Mouse (Mus musculus): ENCODE results near the gene Hebp1. TPM values are rescaled to one million over a fixed set of nuclear protein-coding genes. Genes with fewer than 3 reads are reported as not detected.

The Hebp1 gene
- polyA plus RNA-seq, 1 experiment from 2014 or later: 7.5 TPM

DNA sequence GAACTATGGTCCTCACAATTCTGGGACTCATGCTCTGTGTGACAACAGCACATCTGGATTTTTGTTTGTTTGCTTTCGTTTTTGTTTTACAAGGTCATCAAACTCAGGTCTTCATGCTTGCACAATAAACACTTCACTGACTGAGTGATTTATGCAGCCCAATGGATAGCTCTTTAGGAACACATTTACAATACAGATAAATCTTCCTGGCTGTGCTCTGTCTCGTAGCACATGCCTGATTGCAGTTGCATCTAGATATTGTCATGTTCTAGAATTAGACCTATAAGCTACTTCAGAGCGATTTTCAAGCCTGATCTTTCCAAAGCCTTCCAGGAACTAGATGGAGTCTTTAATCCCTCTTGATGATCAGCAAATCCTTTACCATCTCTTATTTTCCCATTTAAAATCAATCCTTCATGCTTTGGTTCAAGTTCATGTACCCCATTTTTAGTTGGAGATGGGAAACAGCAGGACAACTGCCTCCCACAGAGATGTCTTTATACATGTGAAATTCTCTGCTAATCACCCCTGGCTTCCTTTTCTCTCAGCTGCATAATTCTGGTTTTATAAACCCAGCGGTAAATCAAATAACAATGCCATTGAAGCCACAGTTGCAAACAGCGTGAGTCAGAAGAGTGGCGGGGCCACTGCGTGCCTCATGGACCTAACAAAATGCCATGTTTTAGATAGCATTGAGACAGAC lies 85.3 kb downstream of the Hebp1 start:
- Histone ChIP-seq H3K4me3 (no peak overlapping the region), H3K9me3 (no peaks in the 10 kb centered on the region), H3K27ac (no peak overlapping the region), H3K9ac (no peak overlapping the region), H3K27me3 (no peaks in the 10 kb centered on the region), H3K36me3 (no peaks in the 10 kb centered on the region), H3K4me2 (no peak overlapping the region), H3K4me1 (no peaks in the 10 kb centered on the region)
- ATAC-seq (ENCODE audit: insufficient number of reproducible peaks, insufficient read depth, low FRiP score, low TSS enrichment, low read depth): no peak
- WGBS: 28% methylated on average over 7 of the region's 7 CpGs

DNA sequence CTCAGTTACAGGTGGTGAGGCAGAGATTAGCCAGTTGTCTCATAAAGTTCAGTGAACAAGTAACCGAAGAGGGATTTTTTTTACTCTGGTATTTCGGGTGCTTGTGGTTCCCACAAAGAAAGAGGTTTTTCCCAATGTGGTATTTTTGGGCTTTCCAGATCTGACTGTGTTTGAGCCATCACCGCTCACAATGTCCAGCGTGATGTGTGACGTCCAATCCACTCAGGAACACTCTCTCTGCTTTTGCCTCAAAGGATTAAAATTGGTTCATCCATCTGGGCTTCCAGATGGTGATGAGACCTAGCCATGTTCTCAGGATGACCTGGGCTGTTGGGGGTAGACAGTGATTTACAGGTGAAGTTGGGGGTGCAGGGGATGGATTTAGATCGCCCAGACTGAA lies 90.8 kb downstream of the Hebp1 start:
- H3K4me3 ChIP-seq: no peak overlapping the region
- no peaks in the 10 kb centered on the region for H3K4me1 ChIP-seq
- H3K9ac ChIP-seq: no peak overlapping the region
- no peaks in the 10 kb centered on the region for H3K9me3 ChIP-seq
- H3K27ac ChIP-seq: no peak overlapping the region
- ATAC-seq (ENCODE audit: insufficient number of reproducible peaks, insufficient read depth, low FRiP score, low TSS enrichment, low read depth): no peak
- no peaks in the 10 kb centered on the region for H3K36me3 ChIP-seq
- 88% methylated on average over 6 of the region's 6 CpGs for WGBS
- H3K27me3 ChIP-seq: peaks cover 7% of the 10 kb centered on the region; the same call in 1 of the 2 replicates
- H3K4me2 ChIP-seq: no peak overlapping the region

DNA sequence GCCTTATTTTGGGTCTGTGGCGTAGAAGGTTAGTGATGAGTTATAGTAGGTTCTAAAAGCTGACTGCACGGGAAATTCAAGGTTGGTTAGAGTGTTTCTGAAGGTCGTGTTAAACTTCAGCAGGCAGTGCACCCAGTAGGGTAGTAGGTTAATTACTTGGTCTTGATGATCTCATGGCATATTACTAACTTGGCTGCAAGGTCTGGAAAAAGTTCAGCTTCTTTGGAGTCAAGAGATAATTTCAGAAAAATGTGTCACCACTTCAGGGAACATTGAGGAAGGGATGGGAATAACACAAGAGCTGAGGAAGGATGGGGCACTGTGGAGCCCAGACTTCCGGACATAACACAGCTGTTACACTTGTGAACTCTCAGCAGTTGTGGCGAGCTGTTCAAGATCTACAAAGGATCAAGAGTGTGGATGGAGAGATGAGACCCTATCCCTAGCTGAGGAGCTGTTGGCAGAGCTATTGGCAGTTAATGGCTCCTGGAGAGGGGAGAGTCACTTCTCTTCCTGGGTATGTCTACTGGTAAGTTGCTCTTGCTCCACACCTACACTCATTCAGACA lies 95.0 kb downstream of the Hebp1 start:
- H3K36me3 ChIP-seq: no peaks in the 10 kb centered on the region
- peaks cover 7% of the 10 kb centered on the region; the same call in 1 of the 2 replicates for H3K27me3 ChIP-seq
- no peak overlapping the region for H3K9ac ChIP-seq
- H3K4me3 ChIP-seq: no peak overlapping the region
- WGBS: 80% methylated on average over 5 of the region's 5 CpGs
- no peak overlapping the region for H3K4me2 ChIP-seq
- no peaks in the 10 kb centered on the region for H3K9me3 ChIP-seq
- H3K27ac ChIP-seq: no peak overlapping the region
- ATAC-seq (ENCODE audit: insufficient number of reproducible peaks, insufficient read depth, low FRiP score, low TSS enrichment, low read depth): no peak
- peaks cover 8% of the 10 kb centered on the region for H3K4me1 ChIP-seq

DNA sequence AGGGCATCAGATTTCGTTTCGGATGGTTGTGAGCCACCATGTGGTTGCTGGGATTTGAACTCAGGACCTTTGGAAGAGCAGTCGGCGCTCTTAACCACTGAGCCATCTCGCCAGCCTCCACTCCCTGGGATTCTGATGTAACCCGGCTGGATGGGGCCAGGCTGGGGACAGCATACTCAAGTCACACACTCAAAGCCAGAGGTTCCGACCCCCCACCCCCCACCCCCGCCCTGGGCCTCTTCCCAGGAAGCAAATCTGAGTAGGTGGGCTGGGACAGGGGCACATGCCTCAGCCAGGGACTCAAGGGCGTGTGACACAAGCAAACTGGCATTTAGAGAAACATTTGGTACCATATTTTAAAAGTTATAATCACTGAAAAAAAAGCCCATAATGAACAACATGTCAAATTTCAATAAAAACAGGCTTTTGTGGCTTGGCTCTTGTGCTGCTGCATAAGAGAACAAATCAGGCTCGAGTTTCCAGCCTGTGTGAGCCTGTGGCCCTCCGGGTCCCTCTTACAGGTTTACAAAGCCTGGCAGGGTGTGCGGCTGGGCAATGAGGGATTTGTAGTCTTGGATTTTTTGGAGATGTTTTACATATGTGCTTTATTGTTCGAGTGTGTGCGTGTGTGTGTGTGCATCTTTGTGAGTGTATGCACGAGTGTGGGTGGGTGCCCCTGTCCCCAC lies 96.9 kb downstream of the Hebp1 start:
- H3K4me3 ChIP-seq: no peak overlapping the region
- peak; percentile 69 for ATAC-seq (ENCODE audit: insufficient number of reproducible peaks, insufficient read depth, low FRiP score, low TSS enrichment, low read depth)
- no peaks in the 10 kb centered on the region for H3K36me3 ChIP-seq
- no peak overlapping the region for H3K4me2 ChIP-seq
- H3K27me3 ChIP-seq: peaks cover 7% of the 10 kb centered on the region; the same call in 1 of the 2 replicates
- H3K4me1 ChIP-seq: peaks cover 8% of the 10 kb centered on the region
- WGBS: 50% methylated on average over 15 of the region's 15 CpGs
- H3K27ac ChIP-seq: peak overlapping the region; percentile 64
- H3K9ac ChIP-seq: no peak overlapping the region
- H3K9me3 ChIP-seq: no peaks in the 10 kb centered on the region

DNA sequence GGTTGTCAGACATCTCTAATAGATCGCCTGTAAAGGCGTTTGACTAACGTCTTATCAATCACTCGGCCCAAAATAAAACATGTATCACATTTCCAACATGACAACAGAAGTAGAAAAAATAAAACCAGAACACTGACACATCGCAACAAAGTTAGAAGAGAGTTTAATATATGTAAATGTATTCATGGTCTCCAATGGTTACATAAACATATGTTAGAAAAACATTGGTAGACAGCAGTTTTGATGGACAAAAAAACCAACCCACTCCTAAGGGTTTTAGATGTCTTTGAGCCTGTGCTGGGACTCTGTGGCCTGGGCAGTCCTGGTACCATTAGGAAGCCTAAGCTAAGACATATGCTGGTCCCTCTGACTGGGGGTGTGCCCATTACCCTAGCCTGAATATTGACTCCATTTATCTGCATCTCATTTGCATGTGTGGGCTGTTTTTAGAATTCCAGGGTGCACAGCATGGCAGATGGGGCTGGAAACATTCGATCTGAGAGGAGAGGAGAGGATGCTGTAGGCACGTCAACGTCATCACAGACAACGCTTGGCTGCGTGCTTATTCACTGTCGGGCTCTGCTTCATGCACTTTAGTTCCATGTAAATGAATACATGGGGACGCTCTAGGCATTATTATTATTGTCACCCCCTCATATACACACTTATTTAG lies 104.9 kb downstream of the Hebp1 start:
- H3K4me2 ChIP-seq: no peak overlapping the region
- no peaks in the 10 kb centered on the region for H3K9me3 ChIP-seq
- peaks cover 8% of the 10 kb centered on the region for H3K4me1 ChIP-seq
- H3K9ac ChIP-seq: no peak overlapping the region
- H3K27ac ChIP-seq: no peak overlapping the region
- H3K4me3 ChIP-seq: no peak overlapping the region
- no peaks in the 10 kb centered on the region for H3K36me3 ChIP-seq
- 82% methylated on average over 12 of the region's 12 CpGs for WGBS
- H3K27me3 ChIP-seq: no peaks in the 10 kb centered on the region
- no peak for ATAC-seq (ENCODE audit: insufficient number of reproducible peaks, insufficient read depth, low FRiP score, low TSS enrichment, low read depth)

DNA sequence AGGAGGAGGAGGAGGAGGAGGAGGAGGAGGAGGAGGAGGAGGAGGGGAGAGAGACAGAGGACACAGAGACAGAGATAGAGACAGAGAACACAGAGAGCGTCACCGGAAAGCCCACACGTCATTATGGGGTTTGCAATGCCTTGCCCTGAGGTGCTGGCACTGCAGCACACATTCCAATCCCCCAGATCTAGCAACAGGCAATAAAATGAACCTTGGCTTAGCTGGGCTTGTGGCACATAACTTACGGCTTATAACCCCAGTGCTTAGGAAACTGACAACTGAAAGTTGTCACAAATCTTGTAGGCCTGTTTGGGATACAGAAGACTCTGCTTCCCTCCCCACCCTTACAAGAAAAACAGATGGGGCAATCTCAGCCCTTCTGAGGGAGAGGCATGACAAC lies 107.2 kb downstream of the Hebp1 start:
- Histone ChIP-seq H3K36me3 (no peaks in the 10 kb centered on the region), H3K9me3 (no peaks in the 10 kb centered on the region), H3K4me1 (peaks cover 9% of the 10 kb centered on the region), H3K4me3 (no peak overlapping the region), H3K9ac (no peak overlapping the region), H3K4me2 (no peak overlapping the region), H3K27ac (no peak overlapping the region), H3K27me3 (no peaks in the 10 kb centered on the region)
- no peak for ATAC-seq (ENCODE audit: insufficient number of reproducible peaks, insufficient read depth, low FRiP score, low TSS enrichment, low read depth)
- 56% methylated on average over 4 of the region's 4 CpGs for WGBS

DNA sequence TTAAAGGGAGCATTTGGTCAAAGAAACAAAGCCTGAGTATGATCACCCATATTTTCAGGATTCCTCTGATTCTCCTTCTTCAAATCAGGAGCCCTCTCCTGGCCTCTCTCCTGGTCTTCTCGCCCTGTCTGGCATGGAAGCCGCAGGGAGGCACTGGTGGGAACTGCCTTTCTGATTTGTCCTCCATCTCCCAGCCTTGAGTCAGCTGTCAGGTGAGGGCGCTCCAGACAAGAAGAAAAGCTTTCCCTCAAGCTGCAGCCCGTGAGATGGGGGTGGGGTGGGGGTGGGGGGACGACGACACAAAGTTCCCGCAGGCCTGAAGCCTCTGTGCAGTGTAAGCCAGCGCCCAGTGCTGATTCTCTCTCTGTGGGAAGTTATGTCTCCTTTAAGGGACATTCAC lies 108.0 kb downstream of the Hebp1 start:
- Histone ChIP-seq H3K9me3 (no peaks in the 10 kb centered on the region), H3K27ac (no peak overlapping the region), H3K27me3 (no peaks in the 10 kb centered on the region), H3K4me1 (peaks cover 9% of the 10 kb centered on the region), H3K9ac (no peak overlapping the region), H3K36me3 (no peaks in the 10 kb centered on the region), H3K4me3 (no peak overlapping the region), H3K4me2 (no peak overlapping the region)
- WGBS: 19% methylated on average over 8 of the region's 8 CpGs
- ATAC-seq (ENCODE audit: insufficient number of reproducible peaks, insufficient read depth, low FRiP score, low TSS enrichment, low read depth): no peak

DNA sequence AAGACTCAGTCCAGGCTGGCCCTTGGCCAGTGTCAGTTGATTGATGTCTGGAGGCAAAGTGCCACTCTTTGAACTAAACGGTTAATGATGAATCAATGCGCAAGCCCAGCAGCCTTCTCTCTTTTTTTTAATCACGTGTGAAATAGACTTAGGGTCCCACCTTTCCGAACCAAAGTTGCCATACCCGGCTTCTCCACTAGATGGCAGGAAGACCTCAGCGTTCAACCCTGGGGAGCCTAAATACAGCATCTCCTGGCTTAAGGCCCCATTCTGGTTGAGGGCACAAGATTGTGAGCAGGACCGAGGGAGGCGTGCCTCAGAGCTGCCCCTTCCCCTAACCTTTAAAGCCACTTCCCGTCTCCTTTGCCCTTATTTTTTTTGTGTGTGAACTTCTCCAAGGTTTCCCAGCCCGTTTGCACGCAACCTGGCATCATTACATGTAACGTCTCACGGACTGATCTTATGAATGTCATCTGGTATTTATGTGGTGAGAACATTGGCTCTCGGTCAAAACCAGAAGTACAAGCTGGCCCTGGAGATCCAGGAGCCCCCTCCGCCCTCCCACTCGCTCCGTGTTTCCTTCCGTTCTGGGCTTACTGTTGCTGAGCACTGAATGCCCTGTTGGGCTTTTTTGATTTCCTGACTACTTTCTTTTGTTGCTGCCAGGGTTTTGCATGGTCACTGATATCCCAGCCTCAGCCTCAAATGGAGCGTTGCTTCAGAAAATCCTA lies 109.9 kb downstream of the Hebp1 start:
- no peaks in the 10 kb centered on the region for H3K9me3 ChIP-seq
- 11% methylated on average over 19 of the region's 19 CpGs for WGBS
- H3K36me3 ChIP-seq: no peaks in the 10 kb centered on the region
- peaks cover 9% of the 10 kb centered on the region for H3K4me1 ChIP-seq
- no peaks in the 10 kb centered on the region for H3K27me3 ChIP-seq
- H3K27ac ChIP-seq: peak overlapping the region; percentile 62; the same call in 1 of the 2 replicates
- H3K4me2 ChIP-seq: peak overlapping the region; percentile 59
- ATAC-seq (ENCODE audit: insufficient number of reproducible peaks, insufficient read depth, low FRiP score, low TSS enrichment, low read depth): peak; percentile 78
- H3K4me3 ChIP-seq: peak overlapping the region; percentile 31
- no peak overlapping the region for H3K9ac ChIP-seq

Other genes starting within 250 kb of the Hebp1 start
- 3.8 and 4.2 TPM in 2 replicates for gene Apold1, start 216.3 kb downstream of the Hebp1 start, polyA plus RNA-seq (2015; fragmentation: Nextera tagmentation; extraction: Ambion mirVana)
- 124 and 125 TPM in 2 replicates for gene Ddx47, start 186.4 kb downstream of the Hebp1 start, polyA plus RNA-seq (2015; fragmentation: Nextera tagmentation; extraction: Ambion mirVana)
- 1.8 TPM in 2 replicates for gene Gprc5a, start 132.4 kb downstream of the Hebp1 start, polyA plus RNA-seq (2015; fragmentation: Nextera tagmentation; extraction: Ambion mirVana)
- gene Gprc5d, start 79.7 kb downstream of the Hebp1 start, polyA plus RNA-seq (2015; fragmentation: Nextera tagmentation; extraction: Ambion mirVana): not detected in 2 replicates
- 23.4 and 27.5 TPM in 2 replicates for gene Fam234b, start within 50 bp of the Hebp1 start, polyA plus RNA-seq (2015; fragmentation: Nextera tagmentation; extraction: Ambion mirVana)
- gene Gsg1, start 56.3 kb upstream of the Hebp1 start, polyA plus RNA-seq (2015; fragmentation: Nextera tagmentation; extraction: Ambion mirVana): 0.25 and 0.65 TPM in 2 replicates
- gene Pbp2, start 112.4 kb upstream of the Hebp1 start, polyA plus RNA-seq (2015; fragmentation: Nextera tagmentation; extraction: Ambion mirVana): not detected in 2 replicates
- 71.9 and 84.0 TPM in 2 replicates for gene Emp1, start 164.5 kb upstream of the Hebp1 start, polyA plus RNA-seq (2015; fragmentation: Nextera tagmentation; extraction: Ambion mirVana)